Mouse (Mus musculus) embryonic fibroblast, embryonic 13.5 days (primary cell): ENCODE measurements around the gene Kirrel3. TPM values are rescaled to one million over a fixed set of nuclear protein-coding genes. Genes with fewer than 3 reads are reported as not detected.

Experiments used
- H3K27ac ChIP-seq: 2 replicates; pipeline ENCODE4 v1.5.1; 2012; ENCODE audit warnings: low read length, control low read depth, inconsistent platforms; ENCODE audit not compliant: insufficient read depth
- H3K4me1 ChIP-seq: 2 replicates; pipeline ENCODE4 v1.6.1; 2011; ENCODE audit warnings: low read length; ENCODE audit not compliant: control insufficient read depth, insufficient read depth
- H3K4me3 ChIP-seq: 2 replicates; pipeline ENCODE4 v1.5.1; 2011; ENCODE audit warnings: mild to moderate bottlenecking, control low read depth, low read length; ENCODE audit not compliant: insufficient read depth
- CTCF ChIP-seq: IDR thresholded peaks from 2 replicates; pipeline ENCODE4 v1.5.1; 2011; ENCODE audit warnings: mild to moderate bottlenecking, control low read depth, low read length, moderate library complexity, borderline replicate concordance; ENCODE audit not compliant: insufficient read depth
- POLR2A ChIP-seq: IDR thresholded peaks from 2 replicates; pipeline ENCODE4 v1.6.1; 2011; ENCODE audit warnings: low read depth, mild to moderate bottlenecking, control low read depth, low read length, moderate library complexity
- polyA plus RNA-seq: library from polyadenylated mRNA; stranded (reverse); fragments of >200 nt; gene quantifications from 2 replicates; pipeline ENCODE4 v1.2.4, GENCODE M21; 2011; ENCODE audit warnings: low read depth; ENCODE audit not compliant: missing spikeins, insufficient read length

The Kirrel3 gene
- polyA plus RNA-seq, 1 experiment = 0.97 TPM

DNA sequence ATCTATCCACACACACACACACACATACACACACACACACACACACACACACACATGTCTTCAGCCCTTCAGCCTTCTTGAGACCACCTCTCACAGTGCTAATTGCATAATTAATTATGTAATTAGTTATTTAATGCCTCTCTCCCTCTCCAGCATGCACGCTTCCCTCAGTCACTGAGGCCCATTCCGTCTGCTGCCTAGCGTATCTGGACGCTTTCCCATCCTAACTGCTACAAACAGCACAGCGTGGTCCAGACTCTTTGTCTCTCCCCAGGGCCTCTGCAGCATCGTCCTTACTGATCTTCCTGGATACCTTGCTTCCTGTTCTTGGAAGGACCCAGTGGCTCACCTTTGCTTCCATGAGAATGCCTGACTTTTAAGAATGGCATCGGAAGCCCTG lies 270.4 kb downstream of the Kirrel3 start:
- H3K4me3 ChIP-seq = no peak overlapping the region
- 0 out of 2 replicates have a peak, but pooled peaks cover 4% of the 10 kb centered on the region for H3K4me1 ChIP-seq
- TF ChIP-seq POLR2A (no peak), CTCF (no peak)
- no peak overlapping the region for H3K27ac ChIP-seq

DNA sequence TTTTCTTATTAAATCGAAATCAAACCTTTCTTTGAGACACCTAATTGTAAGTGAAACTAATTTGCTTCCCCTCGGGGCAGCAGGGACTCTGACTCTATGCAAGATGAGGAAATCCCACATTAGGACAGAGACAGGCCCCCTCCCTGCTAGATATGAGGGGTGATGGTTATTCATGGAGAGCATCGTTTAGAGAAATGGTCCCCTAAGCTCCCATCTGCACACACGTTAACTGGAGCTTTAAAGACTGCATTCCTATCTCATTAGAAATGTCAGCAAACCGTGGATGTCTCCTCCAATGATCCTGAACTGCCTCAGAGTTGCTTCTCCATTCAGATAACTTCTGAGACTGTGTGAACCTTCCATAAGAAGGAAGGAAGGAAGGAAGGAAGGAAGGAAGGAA lies 273.2 kb downstream of the Kirrel3 start:
- no peaks in the 10 kb centered on the region for H3K4me1 ChIP-seq
- H3K27ac ChIP-seq = no peak overlapping the region
- H3K4me3 ChIP-seq = no peak overlapping the region
- no peak for TF ChIP-seq POLR2A
- no peak for TF ChIP-seq CTCF

DNA sequence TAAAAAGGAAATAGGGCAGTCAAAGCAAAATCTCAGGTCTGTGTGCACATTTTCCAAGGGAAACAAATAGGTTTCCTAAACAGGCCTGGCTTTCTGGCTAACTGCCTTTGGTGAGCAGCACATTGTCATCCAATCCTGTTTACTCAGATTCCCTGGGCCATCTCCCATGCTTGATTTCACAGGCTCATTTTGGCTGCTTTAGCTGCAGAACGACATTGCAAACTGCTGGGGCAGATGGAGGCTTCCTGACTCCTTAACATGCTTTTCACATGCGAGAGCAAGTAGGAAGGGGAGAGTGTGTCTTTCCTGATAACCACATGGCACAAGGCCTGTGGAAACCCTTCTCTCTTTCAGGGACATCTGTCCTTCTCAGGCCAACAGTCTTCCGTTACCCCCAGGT lies 274.8 kb downstream of the Kirrel3 start:
- TF ChIP-seq CTCF = no peak
- no peak for TF ChIP-seq POLR2A
- H3K4me3 ChIP-seq = no peak overlapping the region
- H3K4me1 ChIP-seq = no peaks in the 10 kb centered on the region
- no peak overlapping the region for H3K27ac ChIP-seq

DNA sequence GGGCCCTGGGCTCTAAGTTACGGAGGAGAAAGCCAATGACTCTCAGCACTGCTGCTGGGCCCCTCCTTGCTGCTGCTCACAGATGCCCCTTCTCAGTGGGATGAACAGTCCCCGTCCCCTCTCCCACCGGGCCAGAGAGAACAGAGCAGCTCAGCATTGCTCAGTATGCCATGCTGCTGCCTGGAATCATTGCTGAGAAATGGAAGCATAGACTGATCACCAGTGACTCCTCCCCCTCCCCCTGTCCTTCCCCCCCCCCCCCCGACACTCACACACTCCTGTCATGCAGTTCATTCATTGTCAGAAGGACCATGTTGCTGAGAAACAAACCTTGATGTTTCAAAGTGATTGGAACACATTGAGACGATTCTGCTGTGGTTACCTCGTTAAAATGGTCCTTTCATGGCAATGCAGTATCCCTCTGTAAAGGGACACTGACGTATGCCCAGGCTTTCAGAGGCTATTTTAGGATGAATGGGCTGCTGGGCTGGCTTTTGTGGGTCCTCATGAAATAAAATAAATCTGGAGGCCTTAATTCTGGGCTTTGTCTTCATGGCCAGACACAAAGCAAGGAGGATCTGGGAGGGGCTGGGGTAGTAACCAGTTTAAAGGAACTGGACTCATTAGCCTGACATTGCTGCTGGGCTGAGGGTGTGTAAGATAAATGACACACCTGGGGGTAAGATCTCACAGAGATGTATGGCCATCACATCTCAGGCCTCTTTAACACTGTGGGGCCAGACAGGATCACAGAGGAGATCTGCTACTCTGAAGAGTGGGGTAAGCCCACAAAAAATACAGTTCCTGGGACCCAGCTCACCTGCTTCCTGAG lies 281.3 kb downstream of the Kirrel3 start:
- no peaks in the 10 kb centered on the region for H3K4me1 ChIP-seq
- H3K4me3 ChIP-seq = no peak overlapping the region
- no peak overlapping the region for H3K27ac ChIP-seq
- no peak for TF ChIP-seq POLR2A

DNA sequence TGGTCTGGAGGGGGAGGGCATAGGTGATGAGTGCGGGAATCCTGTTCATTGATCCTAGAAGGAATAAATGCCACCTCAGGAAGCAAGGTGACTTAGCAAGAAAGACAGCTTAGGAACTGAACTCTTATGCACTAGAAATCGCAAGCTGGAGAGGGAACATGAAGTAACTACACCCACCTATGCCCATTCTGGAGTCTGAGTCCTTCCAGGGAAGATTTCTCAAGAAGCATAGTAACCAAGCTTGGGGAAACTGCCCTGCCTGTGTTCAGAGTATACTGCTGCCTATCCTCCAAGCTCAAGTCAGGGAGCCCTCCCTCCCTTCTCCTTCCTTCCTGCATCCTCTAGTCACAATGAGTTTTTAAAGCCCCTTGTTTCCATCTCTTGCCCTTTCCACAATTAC lies 283.3 kb downstream of the Kirrel3 start:
- TF ChIP-seq POLR2A (no peak), CTCF (no peak)
- Histone ChIP-seq H3K4me3 (no peak overlapping the region), H3K4me1 (no peaks in the 10 kb centered on the region), H3K27ac (no peak overlapping the region)

DNA sequence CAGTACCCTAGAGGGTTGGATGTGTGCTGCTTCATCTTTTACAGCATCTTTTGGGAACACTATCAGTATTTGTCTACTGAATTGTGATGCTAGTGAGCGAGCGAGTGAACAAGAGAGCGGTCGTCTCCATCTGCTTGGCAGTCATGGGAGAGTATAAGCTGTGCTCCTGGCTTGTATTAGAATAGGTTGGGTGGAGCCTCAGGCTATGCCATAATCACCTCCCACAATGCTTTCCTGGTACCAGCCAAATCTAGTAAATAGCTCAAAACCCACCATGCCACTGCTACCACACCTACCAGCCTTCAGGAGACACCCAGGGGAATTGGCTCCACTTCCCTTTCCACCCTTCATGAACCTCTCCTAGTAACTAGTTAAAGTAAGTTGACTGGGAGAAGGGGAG lies 285.3 kb downstream of the Kirrel3 start:
- TF ChIP-seq CTCF (no peak), POLR2A (no peak)
- Histone ChIP-seq H3K4me1 (no peaks in the 10 kb centered on the region), H3K27ac (no peak overlapping the region), H3K4me3 (no peak overlapping the region)

DNA sequence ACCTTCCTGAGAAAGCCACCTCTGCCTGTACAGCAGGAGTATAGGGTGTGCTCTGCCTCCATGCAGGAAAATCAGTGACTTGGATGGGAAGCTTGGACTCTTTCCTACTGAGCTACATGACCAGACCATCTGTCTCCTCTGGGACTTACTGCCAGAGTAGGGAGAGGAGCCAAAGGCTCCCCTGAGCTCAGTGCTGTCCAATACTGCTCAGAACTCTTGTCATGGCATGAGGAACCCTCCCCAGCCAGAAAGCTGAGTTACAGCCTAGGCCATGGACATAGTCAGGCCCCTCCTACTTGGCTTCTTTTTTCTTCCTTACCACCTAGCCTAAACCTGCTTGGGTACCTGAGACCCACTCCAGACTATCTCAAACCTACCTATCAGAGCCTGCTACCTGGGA lies 285.7 kb downstream of the Kirrel3 start:
- Histone ChIP-seq H3K4me3 (no peak overlapping the region), H3K27ac (no peak overlapping the region), H3K4me1 (no peaks in the 10 kb centered on the region)
- no peak for TF ChIP-seq POLR2A
- TF ChIP-seq CTCF = no peak

DNA sequence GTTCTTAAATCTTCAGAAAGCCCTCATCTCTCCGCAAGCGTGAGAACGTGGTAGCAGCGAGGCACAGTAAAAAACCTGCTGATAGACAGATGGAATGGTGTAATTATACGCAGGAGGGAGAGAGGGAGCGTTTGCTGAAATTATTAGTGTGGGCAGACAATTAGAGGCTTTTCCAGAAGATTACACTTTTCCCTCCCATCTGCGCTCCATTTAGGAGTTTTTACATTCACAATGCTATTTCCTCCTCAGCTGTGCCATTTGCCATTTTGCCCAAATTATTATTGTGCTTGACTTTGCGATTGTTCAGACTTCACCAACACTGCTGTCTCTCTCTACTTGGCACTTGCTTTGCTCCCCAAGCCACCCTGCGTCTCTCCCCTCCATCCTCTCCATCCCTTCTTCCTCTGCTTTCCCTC lies 286.3 kb downstream of the Kirrel3 start:
- Histone ChIP-seq H3K4me3 (no peak overlapping the region), H3K4me1 (no peaks in the 10 kb centered on the region)
- TF ChIP-seq CTCF (no peak), POLR2A (no peak)

DNA sequence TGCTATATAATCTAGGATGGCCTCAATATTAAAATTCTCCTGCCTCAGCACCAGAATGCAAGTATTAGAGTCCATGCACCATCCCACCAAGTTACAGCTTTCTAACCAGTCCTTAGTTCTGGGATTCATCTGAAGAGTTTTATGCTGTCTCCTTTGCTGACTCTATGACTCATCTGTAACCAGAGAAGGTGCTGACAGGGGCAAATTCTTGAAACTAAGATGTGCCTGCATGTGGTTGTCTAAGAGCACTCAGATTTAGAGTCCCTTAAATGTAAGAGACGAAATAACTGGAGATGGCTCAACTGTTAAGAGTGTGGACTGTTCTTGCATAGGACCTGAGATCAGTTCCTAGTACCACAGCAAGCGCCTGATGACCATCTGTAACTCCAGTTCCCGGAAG lies 295.7 kb downstream of the Kirrel3 start:
- Histone ChIP-seq H3K4me1 (no peaks in the 10 kb centered on the region), H3K4me3 (no peak overlapping the region), H3K27ac (no peak overlapping the region)
- TF ChIP-seq CTCF = no peak
- no peak for TF ChIP-seq POLR2A

More for the DNA sequence above, 286.3 kb downstream of the Kirrel3 start:
- no peak overlapping the region for H3K27ac ChIP-seq

DNA sequence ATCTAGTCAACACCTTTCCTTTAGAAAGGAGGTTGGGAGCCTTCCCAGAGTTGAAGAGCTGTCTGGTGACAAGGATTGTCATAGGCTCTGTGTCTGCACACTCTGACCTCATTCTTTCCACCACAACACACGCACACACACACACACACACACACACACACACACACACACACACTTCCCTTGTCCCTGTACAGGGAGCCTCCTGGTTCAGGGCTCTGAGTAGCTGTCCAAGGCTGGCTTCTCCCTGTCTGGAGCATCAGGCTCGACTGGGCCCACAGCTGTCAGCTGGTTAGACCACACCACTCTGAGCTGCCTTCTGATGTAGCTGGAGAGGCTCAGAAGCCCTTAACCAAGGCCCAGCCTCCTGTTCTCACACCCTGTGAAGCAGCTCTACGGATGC lies 302.2 kb downstream of the Kirrel3 start:
- TF ChIP-seq CTCF = no peak
- TF ChIP-seq POLR2A = no peak
- Histone ChIP-seq H3K27ac (no peak overlapping the region), H3K4me3 (no peak overlapping the region), H3K4me1 (no peaks in the 10 kb centered on the region)
